Mouse (Mus musculus) forebrain, embryonic 13.5 days (tissue): ENCODE results near the gene Abtb2. TPM values are rescaled to one million over a fixed set of nuclear protein-coding genes. Genes with fewer than 3 reads are reported as not detected.
A peak's percentile ranks its signal among the peaks of the same experiment; 100 is the strongest.

Experiments used
- ATAC-seq: fragments of 200-750 bp; cut with Nextera tagmentation; 2 replicates; pipeline ENCODE4 v1.8.0; 2017
- H3K27ac ChIP-seq: fragments of 300-500 bp; sonication (generic); 2 replicates; pipeline ENCODE4 v1.5.1; 2015; ENCODE audit warnings: inconsistent platforms, mild to moderate bottlenecking, moderate library complexity
- H3K27me3 ChIP-seq: fragments of 300-500 bp; sonication (generic); 2 replicates; pipeline ENCODE4 v1.6.1; 2015; ENCODE audit warnings: mild to moderate bottlenecking, inconsistent platforms
- H3K36me3 ChIP-seq: fragments of 300-500 bp; sonication (generic); 2 replicates; pipeline ENCODE4 v1.6.1; 2015; ENCODE audit warnings: mild to moderate bottlenecking, inconsistent platforms; ENCODE audit not compliant: poor library complexity, severe bottlenecking
- H3K4me1 ChIP-seq: fragments of 300-500 bp; sonication (generic); 2 replicates; pipeline ENCODE4 v1.6.1; 2015; ENCODE audit warnings: inconsistent platforms
- H3K4me2 ChIP-seq: fragments of 300-500 bp; sonication (generic); 2 replicates; pipeline ENCODE4 v1.6.1; 2015; ENCODE audit warnings: inconsistent platforms, mild to moderate bottlenecking, moderate library complexity
- H3K4me3 ChIP-seq: fragments of 300-500 bp; sonication (generic); 2 replicates; pipeline ENCODE4 v1.5.1; 2015; ENCODE audit warnings: mild to moderate bottlenecking, inconsistent platforms
- H3K9ac ChIP-seq: fragments of 300-500 bp; sonication (generic); 2 replicates; pipeline ENCODE4 v1.6.1; 2015; ENCODE audit warnings: mild to moderate bottlenecking, inconsistent platforms
- H3K9me3 ChIP-seq: fragments of 300-500 bp; sonication (generic); replicated peaks from 2 replicates; pipeline ENCODE4 v1.6.1; 2016; ENCODE audit warnings: inconsistent platforms
- WGBS: fragments of 180-500 bp; shearing (Covaris S2); methylation state at CpG from one replicate; pipeline ENCODE4 v1.1.7; 2015; 5-methylcytosine and 5-hydroxymethylcytosine counted together
- polyA plus RNA-seq: library from polyadenylated mRNA; unstranded; fragments of >200 nt; fragmentation: Nextera tagmentation; extraction: Ambion mirVana; gene quantifications from 2 replicates; pipeline ENCODE4 v1.2.1, GENCODE M21; 2015

The Abtb2 gene
- polyA plus RNA-seq, 1 experiment from 2014 or later = 6.9 TPM

DNA sequence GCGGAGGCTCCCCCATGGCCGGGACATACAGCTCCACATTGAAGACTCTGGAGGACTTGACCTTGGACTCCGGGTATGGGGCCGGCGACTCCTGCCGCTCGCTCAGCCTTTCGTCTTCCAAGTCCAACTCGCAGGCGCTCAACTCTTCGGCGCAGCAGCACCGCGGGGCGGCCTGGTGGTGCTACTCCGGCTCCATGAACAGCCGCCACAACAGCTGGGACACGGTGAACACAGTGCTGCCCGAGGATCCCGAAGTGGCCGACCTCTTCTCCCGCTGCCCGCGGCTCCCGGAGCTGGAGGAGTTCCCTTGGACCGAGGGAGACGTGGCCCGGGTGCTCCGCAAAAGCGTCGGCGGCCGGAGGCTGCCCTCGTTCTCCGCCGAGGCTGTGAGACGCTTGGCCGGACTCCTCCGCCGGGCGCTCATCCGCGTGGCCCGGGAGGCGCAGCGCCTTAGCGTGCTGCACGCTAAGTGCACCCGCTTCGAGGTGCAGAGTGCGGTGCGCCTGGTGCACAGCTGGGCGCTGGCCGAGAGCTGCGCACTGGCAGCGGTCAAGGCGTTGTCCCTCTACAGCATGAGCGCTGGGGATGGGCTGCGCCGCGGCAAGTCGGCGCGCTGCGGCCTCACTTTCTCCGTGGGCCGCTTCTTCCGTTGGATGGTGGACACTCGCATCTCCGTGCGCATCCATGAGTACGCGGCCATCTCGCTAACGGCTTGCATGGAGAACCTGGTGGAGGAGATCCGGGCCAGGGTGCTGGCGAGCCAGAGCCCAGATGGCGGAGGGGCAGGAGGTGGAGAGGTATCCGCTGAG is 807 bp downstream of the Abtb2 start:
- H3K9me3 ChIP-seq = no peaks in the 10 kb centered on the region
- peak overlapping the region; percentile 76; the same call in 1 of the 2 replicates for H3K27ac ChIP-seq
- peak; percentile 15 for ATAC-seq
- under 1% methylated on average over 79 of the region's 79 CpGs for WGBS
- peak overlapping the region; percentile 66 for H3K4me3 ChIP-seq
- H3K36me3 ChIP-seq = no peaks in the 10 kb centered on the region
- peaks cover 7% of the 10 kb centered on the region; the same call in 1 of the 2 replicates for H3K27me3 ChIP-seq
- H3K4me2 ChIP-seq = peak overlapping the region; percentile 99
- H3K9ac ChIP-seq = peak overlapping the region; percentile 76
- H3K4me1 ChIP-seq = peaks cover 50% of the 10 kb centered on the region

DNA sequence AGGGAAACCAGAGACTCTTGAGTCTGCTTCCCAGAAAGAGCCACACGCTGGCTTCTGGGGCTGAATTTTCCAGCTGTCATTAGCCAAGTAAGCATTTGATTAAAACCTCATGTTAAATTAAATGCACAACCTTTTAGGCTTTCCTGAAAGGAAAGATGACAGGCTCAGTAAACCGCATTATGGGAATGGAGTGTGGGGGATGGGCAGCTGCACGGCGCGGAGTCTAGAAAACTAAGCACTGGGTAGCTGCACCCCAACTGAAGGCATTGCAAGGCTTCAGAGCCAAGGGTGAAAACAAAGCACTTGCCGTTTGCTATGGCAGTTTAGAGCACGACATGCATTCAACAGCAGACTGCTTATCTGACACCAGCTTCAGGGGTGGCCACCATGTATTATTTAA is 2.1 kb downstream of the Abtb2 start:
- H3K4me3 ChIP-seq = peak overlapping the region; percentile 66
- H3K4me1 ChIP-seq = peaks cover 62% of the 10 kb centered on the region
- no peaks in the 10 kb centered on the region for H3K36me3 ChIP-seq
- no peak for ATAC-seq
- peak overlapping the region; percentile 99 for H3K4me2 ChIP-seq
- H3K9ac ChIP-seq = peak overlapping the region; percentile 76; the same call in 1 of the 2 replicates
- 10% methylated on average over 7 of the region's 7 CpGs for WGBS
- no peaks in the 10 kb centered on the region for H3K9me3 ChIP-seq
- no peak overlapping the region for H3K27ac ChIP-seq
- H3K27me3 ChIP-seq = no peaks in the 10 kb centered on the region

DNA sequence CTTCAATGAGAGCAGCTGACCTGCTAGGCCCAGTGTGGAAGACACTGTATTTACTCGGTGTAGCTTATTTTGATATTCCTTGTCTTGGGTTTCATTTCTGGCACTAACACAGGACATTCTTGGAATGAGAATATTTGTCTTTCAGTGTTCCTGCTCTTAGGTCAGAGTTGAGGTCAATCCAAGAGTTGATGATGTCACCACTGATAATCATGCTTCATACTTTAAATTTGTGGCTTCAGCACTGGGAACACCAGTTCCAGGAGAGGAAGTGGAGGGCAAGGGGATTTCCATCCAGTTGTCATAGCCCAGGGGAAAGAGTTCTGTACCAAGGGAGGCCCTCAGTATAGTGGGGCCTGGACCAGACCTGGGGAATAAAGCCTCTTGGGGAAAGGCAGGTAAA is 3.6 kb downstream of the Abtb2 start:
- ATAC-seq = no peak
- Histone ChIP-seq H3K4me2 (peak overlapping the region; percentile 99), H3K27ac (no peak overlapping the region), H3K9me3 (no peaks in the 10 kb centered on the region), H3K36me3 (no peaks in the 10 kb centered on the region), H3K27me3 (no peaks in the 10 kb centered on the region), H3K4me3 (no peak overlapping the region), H3K9ac (no peak overlapping the region), H3K4me1 (peaks cover 62% of the 10 kb centered on the region)
- 66% methylated on average over 1 of the region's 1 CpGs for WGBS

DNA sequence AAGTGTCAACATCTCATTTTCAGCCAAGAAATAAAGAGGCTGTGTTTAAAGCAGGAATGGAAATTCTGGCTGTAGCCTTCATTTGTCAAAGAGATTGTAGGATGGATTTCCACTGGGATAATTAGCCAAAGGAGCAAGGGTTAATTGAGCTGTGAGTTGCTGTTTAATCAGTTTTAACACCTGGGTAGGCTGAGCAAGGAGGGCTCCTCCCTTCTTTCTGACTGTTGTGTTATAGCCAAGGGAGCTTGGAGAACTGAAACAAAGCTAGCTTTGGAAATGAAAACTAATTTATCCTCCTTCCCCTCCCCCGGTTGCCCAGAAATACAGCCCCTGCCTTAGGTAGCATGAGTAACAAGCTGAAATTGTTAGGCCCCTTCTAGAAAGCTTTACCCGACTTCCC is 6.2 kb downstream of the Abtb2 start:
- Histone ChIP-seq H3K4me3 (no peak overlapping the region), H3K4me2 (no peak overlapping the region), H3K9ac (no peak overlapping the region), H3K36me3 (no peaks in the 10 kb centered on the region), H3K9me3 (no peaks in the 10 kb centered on the region), H3K27ac (no peak overlapping the region), H3K27me3 (no peaks in the 10 kb centered on the region), H3K4me1 (peaks cover 47% of the 10 kb centered on the region)
- peak; percentile 66; the same call in 1 of the 2 replicates for ATAC-seq
- WGBS = 34% methylated on average over 2 of the region's 2 CpGs

DNA sequence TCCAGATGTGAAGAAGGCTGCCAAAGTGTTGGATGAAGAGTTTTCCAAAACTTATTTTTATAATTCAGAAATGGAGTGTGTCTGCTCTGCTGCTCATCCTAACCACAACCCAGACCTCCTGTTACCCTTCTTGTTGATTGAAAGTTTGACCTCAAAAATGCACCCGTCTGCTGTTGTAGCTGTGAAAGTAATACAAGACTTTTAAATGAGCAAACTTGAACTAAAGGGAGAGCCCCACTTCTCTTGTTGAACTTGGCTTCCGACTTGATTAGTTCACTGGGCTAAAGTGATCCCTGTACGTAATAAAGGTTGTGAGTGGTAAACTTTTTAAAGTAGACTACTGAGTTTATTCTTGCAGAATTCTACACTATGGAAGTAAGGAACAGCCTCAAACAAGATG is 10.3 kb downstream of the Abtb2 start:
- Histone ChIP-seq H3K9me3 (no peaks in the 10 kb centered on the region), H3K4me2 (no peak overlapping the region), H3K27me3 (no peaks in the 10 kb centered on the region), H3K36me3 (no peaks in the 10 kb centered on the region), H3K4me1 (peaks cover 11% of the 10 kb centered on the region), H3K27ac (no peak overlapping the region), H3K9ac (no peak overlapping the region), H3K4me3 (no peak overlapping the region)
- WGBS = 90% methylated on average over 3 of the region's 3 CpGs
- no peak for ATAC-seq

DNA sequence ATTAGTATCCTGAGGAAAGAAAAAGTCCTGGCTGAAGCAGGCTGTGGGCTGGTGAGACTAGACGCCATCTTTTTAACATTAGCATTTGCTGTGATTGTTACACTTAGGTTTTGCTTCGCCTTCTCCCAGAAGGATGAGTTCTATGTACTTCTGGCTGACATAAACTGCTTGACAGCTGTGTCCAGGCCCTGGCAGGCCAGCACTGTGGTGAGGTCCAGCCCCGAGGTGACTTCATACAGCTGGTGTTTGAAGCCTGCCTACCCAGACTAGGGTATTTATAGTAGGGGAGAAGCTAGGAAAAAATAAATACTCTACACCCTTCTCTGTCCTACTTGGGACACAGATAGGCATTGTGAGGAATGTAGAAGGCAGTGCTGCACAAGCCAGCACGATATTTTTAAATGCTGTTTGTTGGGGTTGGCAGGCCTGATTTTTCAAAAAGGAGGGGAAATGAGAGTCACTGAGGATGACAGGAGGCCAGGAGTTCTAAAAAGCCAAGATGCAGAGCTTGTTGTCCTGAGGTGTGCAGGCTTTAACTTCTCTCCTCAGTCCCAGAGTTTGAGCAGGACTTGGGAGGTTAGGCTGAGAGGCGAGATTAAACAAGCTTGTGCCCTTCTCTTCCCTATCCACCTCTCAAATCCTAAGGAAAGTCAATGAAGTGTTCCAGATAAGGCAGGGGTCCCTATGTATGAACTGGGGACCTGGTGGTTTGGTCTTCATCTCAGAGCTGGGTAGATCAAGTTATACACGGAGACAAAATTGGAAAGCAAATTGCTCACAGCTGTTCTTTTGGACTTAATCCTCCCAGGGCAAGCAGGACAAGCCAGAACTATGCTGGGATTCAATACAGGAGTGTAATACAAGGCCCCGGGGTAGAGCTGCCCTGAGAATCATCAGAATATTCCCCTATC is 11.9 kb downstream of the Abtb2 start:
- Histone ChIP-seq H3K4me3 (no peak overlapping the region), H3K27ac (no peak overlapping the region), H3K4me1 (0 out of 2 replicates have a peak, but pooled peaks cover 5% of the 10 kb centered on the region), H3K36me3 (no peaks in the 10 kb centered on the region), H3K4me2 (no peak overlapping the region), H3K27me3 (no peaks in the 10 kb centered on the region), H3K9ac (no peak overlapping the region), H3K9me3 (no peaks in the 10 kb centered on the region)
- 83% methylated on average over 7 of the region's 7 CpGs for WGBS
- ATAC-seq = no peak

DNA sequence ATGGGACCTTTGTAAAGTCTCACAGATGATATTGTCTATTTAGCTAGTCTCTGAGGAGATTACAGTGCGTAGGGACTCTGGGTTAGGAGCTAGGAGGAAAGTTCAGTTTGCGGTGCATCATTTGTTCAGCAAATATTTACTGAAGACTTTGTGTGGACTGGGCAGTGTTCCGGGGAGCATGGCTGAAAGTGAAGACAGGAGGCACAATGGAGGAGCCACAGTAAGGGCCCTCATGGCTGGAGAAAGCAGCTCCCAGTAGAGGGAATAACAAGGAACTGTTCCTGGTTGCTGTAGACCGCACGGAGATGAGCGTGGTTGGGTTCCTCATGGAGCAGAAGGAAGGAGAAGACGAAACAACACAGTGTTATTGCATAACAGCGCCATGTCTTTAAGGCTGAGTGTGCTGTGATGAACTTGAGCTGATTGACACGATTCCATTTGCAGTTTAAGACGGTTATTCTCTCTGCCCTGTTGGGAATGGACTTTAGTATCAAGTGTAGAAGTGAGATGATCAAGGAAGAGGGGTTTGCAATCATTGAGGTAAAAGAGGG is 12.6 kb downstream of the Abtb2 start:
- H3K9me3 ChIP-seq = no peaks in the 10 kb centered on the region
- no peak overlapping the region for H3K4me2 ChIP-seq
- no peak overlapping the region for H3K4me3 ChIP-seq
- no peak overlapping the region for H3K9ac ChIP-seq
- ATAC-seq = no peak
- 94% methylated on average over 10 of the region's 10 CpGs for WGBS
- H3K27ac ChIP-seq = no peak overlapping the region
- H3K4me1 ChIP-seq = 0 out of 2 replicates have a peak, but pooled peaks cover 5% of the 10 kb centered on the region
- no peaks in the 10 kb centered on the region for H3K27me3 ChIP-seq
- no peaks in the 10 kb centered on the region for H3K36me3 ChIP-seq

DNA sequence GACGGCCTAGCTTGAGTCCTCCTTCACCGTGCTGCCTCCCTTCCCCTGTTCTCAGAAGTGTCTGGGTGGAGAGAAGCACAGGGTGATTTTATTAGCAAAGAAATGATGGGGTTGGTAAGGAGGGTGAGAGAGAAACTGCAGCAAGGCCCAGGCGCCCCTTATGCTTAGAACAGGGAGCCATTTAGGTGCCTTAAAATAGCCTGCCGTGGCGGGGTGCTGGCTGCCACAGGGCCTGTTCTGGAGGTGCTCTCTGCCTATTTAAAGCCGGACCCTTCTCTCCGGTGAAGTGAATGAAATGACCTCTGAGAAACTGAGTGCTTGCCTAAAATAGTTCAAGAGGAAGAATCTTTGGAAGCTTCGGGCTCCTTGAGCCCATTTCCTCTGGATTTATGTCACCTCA is 14.6 kb downstream of the Abtb2 start:
- H3K4me3 ChIP-seq = no peak overlapping the region
- H3K4me1 ChIP-seq = 0 out of 2 replicates have a peak, but pooled peaks cover 5% of the 10 kb centered on the region
- ATAC-seq = no peak
- no peaks in the 10 kb centered on the region for H3K27me3 ChIP-seq
- no peak overlapping the region for H3K4me2 ChIP-seq
- H3K36me3 ChIP-seq = no peaks in the 10 kb centered on the region
- H3K9ac ChIP-seq = no peak overlapping the region
- 84% methylated on average over 8 of the region's 8 CpGs for WGBS
- H3K27ac ChIP-seq = no peak overlapping the region
- H3K9me3 ChIP-seq = no peaks in the 10 kb centered on the region

DNA sequence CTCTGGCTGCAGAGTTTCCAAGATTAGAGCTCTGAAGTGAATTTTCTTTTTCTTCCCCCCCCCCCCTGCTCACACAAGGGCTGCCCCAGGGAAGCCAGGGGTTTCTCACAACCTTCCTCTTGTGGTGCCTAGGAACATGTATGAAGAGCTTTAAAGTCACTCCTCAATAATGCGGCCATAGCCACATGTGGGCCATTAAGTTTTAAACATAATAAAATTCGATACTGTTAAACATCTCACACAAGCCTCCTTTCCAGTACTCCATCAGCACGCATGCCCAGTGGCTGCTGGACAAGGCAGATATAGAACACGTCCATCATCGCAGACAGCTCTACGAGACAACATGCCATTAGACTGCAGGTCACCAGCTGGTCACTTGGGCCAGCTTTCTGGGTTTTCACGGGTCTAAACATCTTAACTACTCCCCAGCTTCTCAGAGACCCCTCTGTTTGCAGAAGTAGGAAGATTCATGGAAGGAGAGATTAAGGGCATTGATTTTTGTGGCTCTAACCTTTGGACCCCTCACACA is 15.3 kb downstream of the Abtb2 start:
- Histone ChIP-seq H3K4me1 (0 out of 2 replicates have a peak, but pooled peaks cover 5% of the 10 kb centered on the region), H3K36me3 (no peaks in the 10 kb centered on the region), H3K27ac (no peak overlapping the region), H3K4me2 (no peak overlapping the region), H3K9me3 (no peaks in the 10 kb centered on the region), H3K4me3 (no peak overlapping the region), H3K9ac (no peak overlapping the region), H3K27me3 (no peaks in the 10 kb centered on the region)
- ATAC-seq = no peak
- 86% methylated on average over 7 of the region's 7 CpGs for WGBS

DNA sequence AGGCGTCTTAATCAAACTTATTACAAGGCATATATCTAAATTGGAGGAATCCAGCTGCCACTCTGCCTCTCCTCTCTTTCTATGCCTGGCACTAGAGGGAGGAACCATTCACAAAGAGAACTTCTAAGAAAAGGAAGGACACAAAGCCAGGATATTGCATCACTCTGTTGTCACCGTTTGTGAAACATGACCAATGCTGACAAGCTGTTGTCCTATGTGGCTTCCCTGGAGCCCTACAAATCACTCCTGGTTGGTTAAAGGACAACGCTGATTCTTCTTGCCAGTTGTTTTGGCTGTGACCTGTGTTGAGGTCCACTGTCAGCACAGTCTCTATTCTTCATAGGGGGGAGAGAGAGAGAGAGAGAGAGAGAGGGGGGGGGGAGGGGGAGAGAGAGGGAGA is 17.2 kb downstream of the Abtb2 start:
- no peaks in the 10 kb centered on the region for H3K27me3 ChIP-seq
- no peak overlapping the region for H3K9ac ChIP-seq
- no peaks in the 10 kb centered on the region for H3K9me3 ChIP-seq
- no peak overlapping the region for H3K27ac ChIP-seq
- 0 out of 2 replicates have a peak, but pooled peaks cover 5% of the 10 kb centered on the region for H3K4me1 ChIP-seq
- H3K4me3 ChIP-seq = no peak overlapping the region
- no peak overlapping the region for H3K4me2 ChIP-seq
- no peaks in the 10 kb centered on the region for H3K36me3 ChIP-seq
- ATAC-seq = no peak
- WGBS = 58% methylated on average over 3 of the region's 3 CpGs

DNA sequence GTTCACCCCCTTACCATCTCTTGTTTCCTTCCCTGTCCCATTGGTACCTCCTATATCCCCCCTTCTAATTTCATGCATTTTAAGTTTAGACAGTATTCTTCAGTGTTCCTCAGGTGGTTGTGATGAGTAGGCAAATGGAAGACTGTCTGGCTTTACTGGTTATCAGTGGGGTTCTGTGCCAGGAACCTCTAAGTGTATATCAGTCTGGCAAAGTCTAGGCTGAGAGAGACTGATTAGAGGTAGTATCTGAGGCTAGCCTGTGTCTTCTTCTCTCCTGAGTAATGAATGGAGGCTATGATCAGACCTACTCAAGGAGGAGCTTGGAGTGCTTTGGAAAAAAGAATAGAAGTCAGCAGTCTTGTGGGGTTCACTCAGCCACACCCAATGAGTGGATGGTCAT is 18.0 kb downstream of the Abtb2 start:
- Histone ChIP-seq H3K4me2 (no peak overlapping the region), H3K27ac (no peak overlapping the region), H3K4me3 (no peak overlapping the region), H3K9ac (no peak overlapping the region), H3K27me3 (no peaks in the 10 kb centered on the region), H3K9me3 (no peaks in the 10 kb centered on the region), H3K36me3 (no peaks in the 10 kb centered on the region), H3K4me1 (0 out of 2 replicates have a peak, but pooled peaks cover 5% of the 10 kb centered on the region)
- no peak for ATAC-seq

DNA sequence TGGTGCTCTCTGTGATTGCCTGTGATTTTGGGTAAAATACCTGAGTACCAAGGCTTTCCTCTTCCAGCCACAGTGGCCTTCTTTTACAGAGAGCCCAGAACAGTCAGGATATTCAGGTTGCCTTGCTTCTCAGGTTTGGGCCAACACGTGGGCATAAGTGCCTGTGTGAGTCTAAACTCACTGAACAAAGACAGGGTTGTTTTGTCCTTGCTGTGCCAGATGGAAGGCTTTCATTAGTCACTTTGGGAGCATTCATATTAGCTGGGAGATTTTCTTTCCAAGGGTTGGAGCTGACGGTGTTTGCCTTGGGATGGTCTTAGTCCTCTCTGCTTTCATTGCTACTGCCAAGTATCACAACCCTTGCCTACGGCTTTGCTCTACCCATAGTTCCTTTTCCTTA is 20.3 kb downstream of the Abtb2 start:
- 0 out of 2 replicates have a peak, but pooled peaks cover 5% of the 10 kb centered on the region for H3K4me1 ChIP-seq
- no peaks in the 10 kb centered on the region for H3K9me3 ChIP-seq
- ATAC-seq = no peak
- no peak overlapping the region for H3K4me3 ChIP-seq
- H3K27me3 ChIP-seq = no peaks in the 10 kb centered on the region
- 71% methylated on average over 3 of the region's 3 CpGs for WGBS
- no peak overlapping the region for H3K27ac ChIP-seq
- no peaks in the 10 kb centered on the region for H3K36me3 ChIP-seq
- no peak overlapping the region for H3K4me2 ChIP-seq
- H3K9ac ChIP-seq = no peak overlapping the region
